Mouse (Mus musculus) adrenal gland, adult 18-20 months (tissue): Measurements from ENCODE around the gene Dpp4. TPM values are rescaled to one million over a fixed set of nuclear protein-coding genes. Genes with fewer than 3 reads are reported as not detected.

ENCODE experiments used
- DNase-seq, 2 experiments: peaks; one replicate each; pipeline ENCODE4 v3.0.0; 2021 to 2022; ENCODE audit warnings: low spot score in 2 of 2
- long read RNA-seq, 2 experiments: library from polyadenylated mRNA; stranded (forward); transcript quantifications; one replicate each; pipeline ENCODE4 v2.0.0; 2021
- total RNA-seq, 2 experiments: library from RNA; stranded (reverse); gene quantifications; 1 replicate in 1 of 2; 2 replicates in 1 of 2; pipeline ENCODE4 v1.2.3; 2021

Dpp4 gene
- total RNA-seq = 1 to 10 TPM; 2.0 to 4.4 TPM
- long read RNA-seq, experiment 1, full-length matches to known transcripts = 5 of 5 reads
- long read RNA-seq, experiment 1, partial matches to known transcripts = 0 of 5 reads
- long read RNA-seq, experiment 1, other reads (novel, unspliced or antisense) = 0 of 5 reads
- long read RNA-seq, experiment 2, full-length matches to known transcripts = 4 of 7 reads
- long read RNA-seq, experiment 2, partial matches to known transcripts = 3 of 7 reads
- long read RNA-seq, experiment 2, other reads (novel, unspliced or antisense) = 0 of 7 reads

DNA sequence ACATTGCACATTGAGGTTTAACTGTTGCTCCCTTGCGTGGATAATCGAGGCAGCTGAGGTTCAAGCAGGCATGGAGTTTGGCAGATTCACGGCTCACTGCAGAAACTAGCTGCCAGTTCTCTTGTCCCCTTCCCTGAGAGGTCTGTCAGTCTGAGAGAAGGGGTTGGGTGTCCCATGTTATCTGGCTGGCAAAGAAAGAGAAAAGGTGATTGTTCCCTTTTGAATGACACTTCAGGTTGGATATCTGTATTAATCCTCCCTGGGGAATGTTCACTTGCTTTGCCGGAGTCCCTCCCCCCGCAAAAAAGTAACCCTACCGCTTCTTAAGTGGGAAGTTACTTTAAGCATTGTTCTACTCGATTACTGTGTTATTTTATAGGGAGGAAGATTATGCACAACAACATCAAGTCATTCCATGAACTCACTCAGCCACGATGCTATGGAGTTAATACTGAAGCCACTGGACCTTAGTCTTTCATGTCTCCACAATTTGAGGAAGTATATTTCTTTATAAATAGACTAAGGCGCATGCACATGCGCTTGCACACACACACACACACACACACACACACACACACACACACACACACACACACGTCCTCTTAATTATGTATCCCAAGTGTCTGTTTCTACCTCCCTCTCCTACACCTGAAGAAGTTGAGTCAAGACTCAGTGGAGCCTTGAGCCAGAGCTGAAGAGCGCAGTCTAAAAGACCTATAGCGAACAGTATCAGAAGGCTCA lies at the start of gene Dpp4:
Gene Dpp4 (minus strand): TSS at position 151 of the 741 bp plus-strand sequence.
- DNase-seq = no peak

DNA sequence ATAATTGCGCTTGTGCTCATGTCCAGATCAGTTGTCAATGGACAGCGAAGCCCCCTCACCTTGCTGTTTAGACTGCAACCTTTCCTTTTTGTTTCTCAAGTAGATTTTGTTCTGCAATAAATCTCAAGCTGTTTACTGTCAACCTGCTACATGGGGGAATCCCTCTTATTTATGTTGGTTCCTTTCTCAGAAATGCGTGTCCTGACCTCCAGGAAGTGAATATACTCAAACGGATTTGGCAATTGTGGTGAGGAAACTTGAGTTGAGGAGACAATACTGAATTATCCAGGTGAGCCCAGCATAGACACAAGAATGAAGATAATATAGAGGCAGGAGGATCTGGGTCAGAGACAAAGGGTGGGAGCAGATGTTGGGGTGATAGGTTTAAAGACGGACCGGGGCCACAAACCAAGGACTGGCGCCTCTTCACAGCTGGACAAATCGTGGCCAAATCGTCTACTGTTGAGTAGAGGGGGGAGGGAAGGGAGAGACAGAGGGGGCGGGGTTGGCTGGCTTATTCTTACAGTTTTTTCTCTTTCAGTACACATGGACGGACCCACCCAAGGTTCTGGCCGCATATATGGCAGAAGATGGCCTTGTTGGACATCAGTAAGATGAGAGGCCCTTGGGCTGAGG lies 48.9 kb upstream of the Dpp4 start:
- DNase-seq = no peak

- no peak for DNase-seq
Measured at GRCm38 (mm10) chr2:62460231-62460710, 48.2 kb upstream of the Dpp4 start.

- DNase-seq = no peak
Measured at GRCm38 (mm10) chr2:62459241-62460174, 47.5 kb upstream of the Dpp4 start.

DNA sequence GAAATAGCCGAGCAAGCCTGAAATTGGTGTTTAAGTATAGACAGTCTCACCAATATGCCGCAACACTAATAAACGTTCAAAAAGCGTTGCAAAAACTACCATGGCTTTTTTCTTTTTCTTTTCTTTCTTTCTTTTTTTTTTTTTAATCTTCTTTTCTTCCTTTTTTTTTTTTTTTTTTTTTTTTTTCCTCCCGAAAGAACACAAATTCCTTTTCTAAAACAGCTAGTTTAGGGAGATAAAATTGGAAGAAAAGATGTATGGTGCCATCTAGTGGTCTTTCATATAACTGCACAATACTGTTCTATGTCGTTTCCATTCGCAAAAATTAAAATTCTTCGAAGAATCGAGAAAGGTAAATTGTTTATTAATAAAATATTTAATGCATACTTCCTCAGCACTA lies 46.0 kb upstream of the Dpp4 start:
- DNase-seq = no peak

- DNase-seq = no peak
Measured at GRCm38 (mm10) chr2:62454991-62455390, 43.0 kb upstream of the Dpp4 start.

GRCm38 (mm10) chr2:62454033-62454432 lies 42.0 kb upstream of the Dpp4 start:
- DNase-seq = no peak

- DNase-seq = no peak
Measured at GRCm38 (mm10) chr2:62450364-62450763, 38.3 kb upstream of the Dpp4 start.

DNA sequence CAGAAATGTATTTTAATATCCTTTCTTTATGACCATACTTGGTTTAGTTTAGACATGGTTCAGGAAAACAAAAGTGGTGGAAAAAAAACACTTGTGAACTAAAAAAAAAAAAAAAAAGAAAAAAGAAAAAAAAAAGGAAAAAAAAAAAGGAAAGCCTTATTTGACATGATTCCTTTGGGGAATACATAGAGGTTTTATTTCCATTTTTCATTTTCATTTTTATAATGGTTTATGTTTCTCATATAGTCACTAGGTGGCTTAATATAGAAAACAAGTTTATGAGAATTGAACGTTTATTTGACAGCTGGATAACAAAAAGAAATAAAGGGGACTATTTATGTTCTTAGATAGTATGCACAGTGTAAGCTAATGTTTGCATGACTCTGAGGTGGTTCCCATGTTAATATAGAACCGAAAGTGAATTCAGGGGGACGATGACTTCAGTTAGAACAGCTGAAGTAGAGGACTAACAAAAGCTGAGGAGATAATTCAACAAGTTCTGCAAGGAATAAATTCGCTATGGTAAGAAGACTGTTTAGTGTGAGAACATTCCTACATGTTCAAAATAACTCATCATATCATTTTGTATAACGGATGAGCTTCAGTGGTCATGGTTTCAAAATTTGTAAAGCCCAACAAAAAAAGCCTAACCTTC lies 37.8 kb upstream of the Dpp4 start:
- no peak for DNase-seq

- no peak for DNase-seq
Measured at GRCm38 (mm10) chr2:62440802-62441544, 28.9 kb upstream of the Dpp4 start.

GRCm38 (mm10) chr2:62440083-62440482 lies 28.1 kb upstream of the Dpp4 start:
- no peak for DNase-seq

GRCm38 (mm10) chr2:62431245-62431795 lies 19.3 kb upstream of the Dpp4 start:
- no peak for DNase-seq

- DNase-seq = no peak
Measured at GRCm38 (mm10) chr2:62425941-62426340, 13.9 kb upstream of the Dpp4 start.

DNA sequence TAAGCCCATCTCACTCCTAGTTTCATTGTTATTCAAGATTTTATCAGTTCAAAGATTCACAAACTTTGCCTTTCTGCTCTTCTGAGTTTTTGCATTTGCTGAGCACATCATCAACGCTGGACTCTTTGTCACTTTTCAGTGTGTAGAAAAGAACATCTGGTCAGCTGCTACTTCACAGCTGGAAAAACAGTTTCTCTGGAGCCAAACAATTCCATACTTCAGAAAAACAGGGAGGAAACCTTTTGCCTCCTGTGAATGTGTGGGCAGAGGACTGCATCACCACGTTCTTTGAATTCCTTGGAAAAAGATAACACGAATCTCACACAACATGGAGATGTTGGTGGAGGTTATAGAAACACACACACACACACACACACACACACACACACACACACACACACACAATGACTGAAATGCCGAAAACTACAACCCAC lies 11.3 kb upstream of the Dpp4 start:
- no peak for DNase-seq

GRCm38 (mm10) chr2:62422515-62423342 lies 10.7 kb upstream of the Dpp4 start:
- no peak for DNase-seq

DNA sequence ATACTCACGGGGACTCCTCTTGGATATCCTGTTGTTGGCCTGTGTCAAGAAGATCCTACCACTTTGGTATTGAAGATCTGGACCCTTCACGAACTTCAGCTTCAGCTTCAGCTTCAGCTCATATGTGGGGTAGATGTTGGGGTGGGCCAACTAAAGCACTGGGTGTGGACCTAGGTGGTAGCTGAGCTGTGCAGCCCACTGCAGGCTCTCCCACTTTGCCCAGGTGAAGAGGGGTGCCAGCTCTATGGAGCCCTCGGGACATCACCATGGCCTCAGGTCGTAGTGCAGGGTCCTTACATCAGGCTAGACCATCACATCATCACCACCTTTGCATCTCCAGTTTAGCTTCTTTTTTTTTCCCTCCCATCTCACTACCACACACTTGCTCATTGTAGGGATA lies 9.2 kb upstream of the Dpp4 start:
- no peak for DNase-seq

DNA sequence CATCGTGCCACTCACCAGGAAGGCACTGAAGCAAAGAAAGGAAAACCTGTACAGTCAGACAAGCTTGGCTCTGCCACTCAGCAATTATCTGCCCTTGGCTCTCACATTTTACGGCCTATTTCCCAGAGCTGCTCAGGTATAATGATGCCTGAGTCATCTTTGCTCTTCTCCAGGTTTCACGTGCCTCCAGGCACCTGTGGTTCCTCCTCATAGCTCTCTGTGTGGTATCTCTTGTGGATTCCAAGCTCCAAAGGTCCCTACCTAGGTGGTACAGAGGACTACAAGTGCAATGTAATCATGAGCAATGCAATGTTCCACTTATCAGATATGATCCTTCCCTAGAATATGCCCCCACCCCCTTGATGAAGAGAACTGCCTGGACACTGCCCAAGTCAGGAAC lies 8.0 kb upstream of the Dpp4 start:
- no peak for DNase-seq

DNA sequence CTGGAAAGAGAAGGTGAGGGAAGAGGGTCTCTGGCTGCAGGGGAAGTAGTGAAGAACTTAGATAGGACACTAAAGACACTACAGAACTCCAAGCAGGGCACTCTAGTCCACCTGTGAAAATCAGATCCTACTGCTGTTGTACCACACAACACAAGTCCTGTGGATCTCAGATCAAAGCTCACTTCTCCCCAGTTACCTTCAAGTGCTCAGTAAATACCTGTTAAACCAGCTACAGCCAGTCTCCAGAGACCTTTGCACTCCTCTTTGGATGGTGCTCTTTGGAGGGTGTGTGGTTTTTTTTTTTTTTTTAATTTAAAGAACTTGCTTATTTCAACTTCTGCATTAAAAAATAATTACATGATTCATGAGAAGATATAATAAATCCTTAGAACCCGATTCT lies 5.2 kb upstream of the Dpp4 start:
- DNase-seq = no peak
